Mouse (Mus musculus): ENCODE results near the gene Ppp1r15a.
A peak's percentile ranks its signal among the peaks of the same experiment; 100 is the strongest.
"Not testable (repeated sequence)": the region's sequence is repeated elsewhere in the genome, so short reads cannot be mapped to it uniquely, and the experiment has no call there.

The Ppp1r15a gene

DNA sequence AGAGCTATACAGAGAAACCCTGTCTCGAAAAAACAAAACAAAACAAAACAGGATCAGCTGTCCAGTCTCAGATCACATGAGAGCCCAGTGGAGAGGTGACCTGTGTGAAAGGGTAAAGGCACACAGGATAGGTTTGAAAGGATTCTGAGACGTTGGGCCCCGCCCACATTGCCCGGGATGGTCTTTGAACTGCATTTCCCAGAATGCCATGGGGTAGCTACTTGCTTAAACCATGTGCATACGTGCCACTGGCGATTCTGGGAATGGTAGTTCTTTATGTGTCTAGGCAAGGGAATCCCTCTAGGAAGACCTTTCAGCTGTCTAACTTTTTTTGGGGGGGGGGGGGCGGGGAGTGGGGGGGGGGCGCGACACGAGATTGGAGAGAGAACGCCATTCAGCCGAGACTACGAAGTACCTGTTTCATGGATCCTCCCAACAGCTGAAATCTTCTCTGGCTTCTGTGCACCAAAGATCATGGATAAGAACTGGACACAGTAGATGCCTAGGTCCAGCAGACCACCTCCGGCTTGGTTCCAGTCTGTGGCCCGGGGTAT lies 44.6 kb downstream of the Ppp1r15a start, which contains the start of gene Tulp2:
TSS of gene Tulp2 (plus strand) at position 504 of the 554 bp plus-strand sequence.
- peak; percentile 57 for DNase-seq (ENCODE audit: low spot score)

DNA sequence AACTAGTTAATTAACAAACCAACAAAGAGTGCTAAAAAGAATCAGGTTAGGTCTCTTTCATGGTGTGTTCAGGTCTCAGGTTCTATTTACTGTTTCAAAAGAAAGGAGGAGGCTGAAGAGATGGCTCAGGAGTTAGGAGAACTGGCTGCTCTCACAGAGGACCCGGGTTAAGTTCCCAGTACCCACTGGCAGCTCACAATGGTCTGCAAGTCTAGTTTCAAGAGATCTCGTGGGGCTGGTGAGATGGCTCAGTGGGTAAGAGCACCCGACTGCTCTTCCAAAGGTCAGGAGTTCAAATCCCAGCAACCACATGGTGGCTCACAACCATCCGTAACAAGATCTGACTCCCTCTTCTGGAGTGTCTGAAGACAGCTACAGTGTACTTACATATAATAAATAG lies 45.8 kb downstream of the Ppp1r15a start:
- DNase-seq (ENCODE audit: low spot score) = not testable (repeated sequence)

DNA sequence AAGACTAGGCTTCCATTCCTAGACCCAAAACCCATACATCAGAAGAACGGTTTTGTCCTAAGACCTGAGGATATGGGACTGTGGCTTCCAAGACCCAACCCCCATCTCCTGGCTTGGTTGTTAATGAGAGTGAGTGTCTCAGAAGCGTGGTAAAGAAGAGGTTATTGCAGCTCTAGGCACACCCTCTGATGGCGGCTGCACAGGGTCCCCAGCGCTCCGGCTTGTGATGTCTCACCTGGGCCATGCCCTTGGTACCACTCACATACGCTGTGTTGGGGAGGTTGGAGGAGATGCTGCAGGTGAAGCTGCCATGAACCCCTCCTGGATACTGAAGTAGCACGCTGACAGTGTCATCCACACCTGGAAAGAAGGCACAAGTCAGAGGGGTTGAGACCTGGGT lies 47.3 kb downstream of the Ppp1r15a start:
- DNase-seq (ENCODE audit: low spot score) = no peak

DNA sequence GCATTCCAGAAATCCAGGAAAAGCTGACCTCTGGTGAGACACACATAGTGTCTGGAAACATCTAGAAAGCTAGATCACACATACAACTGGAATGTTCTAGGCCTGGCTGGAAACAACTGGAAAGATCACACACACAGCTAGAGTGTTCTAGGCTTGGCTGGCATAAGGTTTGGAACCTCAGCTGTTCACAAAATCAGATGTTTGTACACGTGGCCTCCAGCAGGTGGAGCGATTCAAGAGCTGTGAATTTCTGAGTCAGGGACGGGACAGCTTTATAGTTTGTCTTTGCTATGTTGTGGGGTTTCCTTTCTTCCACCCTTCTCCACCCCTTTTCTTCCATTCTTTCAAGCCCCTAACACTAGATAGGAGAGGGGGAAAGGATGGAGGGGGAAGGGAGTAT lies 49.1 kb downstream of the Ppp1r15a start:
- DNase-seq (ENCODE audit: low spot score) = peak; percentile 68

DNA sequence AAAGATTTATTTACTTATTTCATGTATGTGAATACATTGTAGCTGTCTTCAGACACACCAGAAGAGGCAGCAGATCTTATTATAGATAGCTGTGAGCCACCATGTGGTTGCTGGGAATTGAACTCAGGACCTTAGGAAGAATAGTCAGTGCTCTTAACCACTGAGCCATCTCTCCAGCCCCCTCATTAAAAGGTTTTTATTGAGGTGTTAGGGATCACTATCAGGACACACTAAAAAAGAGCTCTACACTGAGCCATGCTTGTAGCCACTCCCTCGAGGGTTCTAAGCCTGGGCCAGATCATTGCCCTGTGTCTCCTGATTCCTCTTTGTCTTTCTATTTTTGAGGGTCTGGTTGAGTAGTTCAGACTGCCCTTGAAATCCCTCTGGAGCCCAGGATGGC lies 49.6 kb downstream of the Ppp1r15a start:
- DNase-seq (ENCODE audit: low spot score) = no peak

DNA sequence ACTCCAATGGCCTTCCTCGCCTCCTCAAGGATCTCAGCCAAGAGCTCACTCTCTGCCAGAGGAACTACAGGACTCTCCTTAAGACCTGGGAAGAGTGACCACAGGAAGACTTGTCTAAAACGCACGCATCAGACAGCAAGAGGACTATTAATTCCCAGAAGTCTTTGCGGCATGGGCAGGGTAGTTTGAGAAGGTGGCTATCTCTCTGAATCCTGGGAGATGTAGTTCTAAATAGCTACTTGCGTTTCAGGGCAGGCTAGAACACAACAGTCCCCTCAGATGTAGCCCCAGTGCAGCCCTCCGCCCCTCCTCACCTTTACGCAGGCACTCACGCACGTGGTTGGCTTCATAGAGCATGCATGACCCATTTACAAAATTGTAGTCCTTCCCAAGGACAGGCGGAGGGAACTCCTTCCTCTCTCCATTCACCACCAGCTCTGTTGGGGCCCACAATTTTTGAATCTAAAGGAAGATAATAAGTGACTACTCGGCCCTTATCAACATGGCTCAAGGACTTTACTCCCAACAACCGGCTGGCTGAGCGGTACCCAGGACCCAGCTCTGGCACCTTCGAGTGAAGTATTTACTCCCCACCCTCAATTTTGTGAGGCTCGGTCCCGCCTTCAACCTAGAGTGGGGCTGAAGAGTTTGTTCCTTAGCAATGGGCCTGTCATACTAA lies 50.6 kb downstream of the Ppp1r15a start:
- DNase-seq (ENCODE audit: low spot score) = no peak
